Mouse (Mus musculus) ovary, adult 18-20 months (tissue): Measurements from ENCODE around the gene Apobec3.
A peak's percentile ranks its signal among the peaks of the same experiment; 100 is the strongest.
"Not testable (repeated sequence)": the region's sequence is repeated elsewhere in the genome, so short reads cannot be mapped to it uniquely, and the experiment has no call there.

Experiments used
- DNase-seq: peaks from one replicate; pipeline ENCODE4 v3.0.0; 2022; ENCODE audit warnings: low spot score, mixed read lengths

The Apobec3 gene

DNA sequence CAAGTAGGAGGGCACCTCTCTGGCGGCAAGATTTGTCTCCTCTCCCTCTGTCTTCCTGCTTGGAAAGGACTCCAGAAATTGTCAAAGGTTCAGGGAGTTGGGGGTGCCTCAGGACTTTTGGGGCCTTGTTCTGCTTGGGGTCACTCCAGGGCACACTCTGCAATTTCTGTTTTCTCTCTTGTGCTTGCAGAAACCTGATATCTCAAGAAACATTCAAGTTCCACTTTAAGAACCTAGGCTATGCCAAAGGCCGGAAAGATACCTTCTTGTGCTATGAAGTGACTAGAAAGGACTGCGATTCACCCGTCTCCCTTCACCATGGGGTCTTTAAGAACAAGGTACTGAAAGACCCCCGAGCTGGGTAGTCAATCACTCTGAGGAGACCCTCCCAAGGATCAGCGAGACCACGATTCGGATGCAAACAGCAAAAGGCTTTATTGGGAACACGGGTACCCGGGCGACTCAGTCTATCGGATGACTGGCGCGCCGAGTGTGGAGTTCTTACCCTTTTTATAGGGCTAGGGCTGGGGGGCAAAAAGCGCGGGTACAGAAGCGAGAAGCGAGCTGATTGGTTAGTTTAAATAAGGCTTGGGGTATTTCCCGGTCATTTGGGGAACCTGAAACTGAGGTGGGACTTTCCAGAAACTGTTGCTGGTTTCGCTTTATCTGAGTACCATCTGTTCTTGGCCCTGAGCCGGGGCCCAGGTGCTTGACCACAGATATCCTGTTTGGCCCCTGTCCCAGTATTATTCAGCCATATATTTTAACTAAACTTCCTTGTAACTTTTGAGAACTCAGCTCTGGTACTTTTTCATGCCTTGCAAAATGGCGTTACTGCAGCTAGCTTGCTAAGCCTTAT is 4.0 kb downstream of the Apobec3 start:
- not testable (repeated sequence) for DNase-seq

GRCm38 (mm10) chr15:79896080-79896725 is 4.7 kb downstream of the Apobec3 start:
- DNase-seq = no peak

GRCm38 (mm10) chr15:79898988-79899387 is 7.5 kb downstream of the Apobec3 start:
- DNase-seq = no peak

GRCm38 (mm10) chr15:79899828-79900510 is 8.5 kb downstream of the Apobec3 start:
- DNase-seq = no peak

GRCm38 (mm10) chr15:79900751-79901150 is 9.3 kb downstream of the Apobec3 start:
- peak; percentile 26 for DNase-seq

- DNase-seq = no peak
These were observed 9.9 kb downstream of the Apobec3 start for GRCm38 (mm10) chr15:79901399-79901798.

DNA sequence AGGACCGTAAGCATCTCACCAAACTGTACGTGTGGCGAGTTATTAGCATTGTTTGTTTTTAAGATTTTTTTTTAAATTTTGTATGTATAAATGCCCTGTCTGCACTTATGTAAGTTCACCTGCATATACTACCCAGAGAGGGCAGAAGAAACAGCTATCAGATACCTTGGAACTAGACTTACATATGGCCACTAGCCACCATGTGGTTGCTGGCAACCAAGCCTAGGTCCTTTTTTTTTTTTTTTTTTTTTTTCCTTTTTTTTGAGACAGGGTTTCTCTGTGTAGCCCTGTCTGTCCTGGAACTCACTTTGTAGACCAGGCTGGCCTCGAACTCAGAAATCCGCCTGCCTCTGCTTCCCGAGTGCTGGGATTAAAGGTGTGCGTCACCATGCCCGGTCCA is 11.6 kb downstream of the Apobec3 start:
- DNase-seq = not testable (repeated sequence)

GRCm38 (mm10) chr15:79903963-79904362 is 12.5 kb downstream of the Apobec3 start:
- no peak for DNase-seq

DNA sequence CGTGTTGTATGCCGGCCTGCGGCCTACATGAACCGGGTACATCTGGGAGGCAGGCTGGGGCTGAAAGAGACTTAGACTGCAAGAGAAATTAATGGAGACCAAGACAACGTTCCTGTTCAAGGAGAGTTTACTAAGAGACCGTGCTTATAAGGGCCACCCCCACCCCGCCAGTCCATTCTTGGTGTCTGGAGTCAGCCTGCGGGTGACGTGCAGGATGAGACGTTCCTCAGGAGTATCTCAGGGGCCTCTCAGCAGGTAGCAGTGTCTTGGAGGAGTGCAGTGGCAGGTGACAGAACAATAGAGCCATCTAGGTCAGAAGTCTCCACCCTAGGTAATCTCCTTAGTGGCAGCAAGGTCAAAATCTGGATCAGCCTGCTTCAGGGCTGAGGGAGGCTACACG is 13.2 kb downstream of the Apobec3 start:
- DNase-seq = not testable (repeated sequence)

DNA sequence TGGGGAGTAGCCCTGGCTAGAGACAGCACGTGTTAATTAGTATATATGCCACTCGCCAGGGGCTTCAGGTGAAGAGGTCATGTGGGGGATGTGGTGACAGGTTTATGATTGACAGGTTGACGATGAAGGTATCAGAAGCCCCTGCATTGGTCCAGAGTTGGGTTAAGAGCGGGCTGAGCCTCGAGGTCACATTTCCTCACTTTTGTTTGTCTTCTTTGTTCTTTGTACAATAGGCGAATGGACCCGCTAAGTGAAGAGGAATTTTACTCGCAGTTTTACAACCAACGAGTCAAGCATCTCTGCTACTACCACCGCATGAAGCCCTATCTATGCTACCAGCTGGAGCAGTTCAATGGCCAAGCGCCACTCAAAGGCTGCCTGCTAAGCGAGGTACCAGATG is 13.8 kb downstream of the Apobec3 start:
- no peak for DNase-seq

- no peak for DNase-seq
These were observed 15.4 kb downstream of the Apobec3 start for GRCm38 (mm10) chr15:79906855-79907254.

DNA sequence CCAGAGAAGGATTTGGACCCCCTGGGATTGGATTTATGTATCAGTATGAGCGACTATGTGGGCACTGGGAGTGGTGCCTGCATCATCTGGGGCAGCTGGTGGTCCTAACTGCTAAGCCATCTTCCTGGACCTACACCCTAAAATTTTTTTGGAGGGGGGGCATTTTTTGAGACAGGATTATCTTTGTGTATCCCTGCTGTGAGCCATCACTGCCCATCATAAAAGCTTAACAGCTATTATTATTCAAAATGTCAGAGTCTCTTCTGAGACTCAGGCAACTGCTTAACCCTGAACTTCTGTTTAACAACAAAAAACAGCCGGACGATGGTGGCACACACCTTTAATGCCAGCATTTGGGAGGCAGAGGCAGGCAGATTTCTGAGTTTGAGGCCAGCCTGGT is 17.5 kb downstream of the Apobec3 start:
- not testable (repeated sequence) for DNase-seq

- not testable (repeated sequence) for DNase-seq
These were observed 19.4 kb downstream of the Apobec3 start for GRCm38 (mm10) chr15:79910812-79911211.

- no peak for DNase-seq
These were observed 19.9 kb downstream of the Apobec3 start for GRCm38 (mm10) chr15:79911339-79911738.

DNA sequence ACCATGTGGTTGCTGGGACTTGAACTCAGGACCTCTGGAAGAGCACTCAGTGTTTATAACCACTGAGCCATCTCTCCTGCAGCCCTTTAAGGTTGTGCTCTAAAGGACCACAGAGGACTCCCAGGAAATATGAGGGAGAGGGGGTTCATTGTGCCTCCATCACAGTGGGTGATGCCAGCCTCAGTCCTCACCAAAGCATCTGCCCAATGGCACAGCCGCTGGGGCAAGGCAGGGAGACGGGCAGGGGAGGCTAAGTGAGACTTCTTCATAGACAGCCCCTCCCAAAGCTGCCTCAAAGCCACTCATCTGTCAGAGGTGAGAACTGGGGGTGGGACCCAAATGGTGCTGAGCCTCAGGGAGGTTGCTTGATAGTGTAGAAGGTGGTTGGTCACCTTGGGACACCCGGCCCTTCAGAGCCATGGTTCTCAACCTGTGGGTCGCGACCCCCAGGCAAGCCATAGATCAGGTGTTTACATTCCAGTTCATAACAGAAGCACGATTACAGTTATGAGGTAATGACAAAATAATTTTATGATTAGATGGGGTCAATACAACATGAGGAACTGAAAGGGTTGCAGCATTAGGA is 22.4 kb downstream of the Apobec3 start:
- no peak for DNase-seq

DNA sequence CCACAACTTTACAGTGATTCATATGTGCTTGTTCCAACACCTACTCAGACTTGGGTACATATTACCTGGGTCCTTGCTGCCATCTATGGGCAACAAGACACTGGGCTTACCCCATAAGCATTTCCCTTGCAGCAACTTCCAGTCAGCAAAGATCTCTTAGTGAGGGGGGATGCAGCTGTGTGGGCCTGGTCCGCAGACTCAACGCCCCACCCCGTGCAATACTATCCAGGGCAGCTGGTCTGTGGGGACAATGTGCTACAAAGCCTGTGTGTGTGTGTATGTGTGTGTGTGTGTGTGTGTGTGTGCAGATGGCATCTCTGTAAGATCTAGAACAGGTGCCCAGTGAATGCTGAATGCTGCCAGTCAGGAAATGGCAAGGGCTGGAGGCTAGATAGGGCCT is 22.9 kb downstream of the Apobec3 start:
- DNase-seq = no peak

GRCm38 (mm10) chr15:79916150-79916549 is 24.7 kb downstream of the Apobec3 start:
- DNase-seq = no peak

GRCm38 (mm10) chr15:79917111-79917720 is 25.8 kb downstream of the Apobec3 start:
- no peak for DNase-seq

DNA sequence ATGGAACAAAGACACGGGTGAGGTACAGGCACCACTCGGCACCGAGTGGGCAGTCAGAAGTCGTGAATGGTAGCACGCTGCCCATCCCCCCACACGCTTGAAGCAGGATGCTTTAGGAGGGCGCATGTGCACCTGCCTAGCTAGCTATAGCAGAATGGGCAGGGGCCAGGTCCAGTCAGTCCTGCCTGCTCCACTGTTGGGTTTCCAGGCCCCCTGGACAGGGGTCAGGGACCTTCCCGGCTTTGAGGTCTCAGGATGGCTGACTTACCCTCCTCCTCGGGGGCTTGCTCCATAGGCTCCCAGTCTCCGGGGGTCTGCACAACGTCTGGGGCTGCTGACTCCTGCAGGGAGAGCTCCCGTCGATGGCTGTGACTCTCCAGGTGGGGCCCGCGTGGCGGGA is 27.0 kb downstream of the Apobec3 start:
- DNase-seq = no peak

- no peak for DNase-seq
These were observed 28.3 kb downstream of the Apobec3 start for GRCm38 (mm10) chr15:79919787-79920186.

DNA sequence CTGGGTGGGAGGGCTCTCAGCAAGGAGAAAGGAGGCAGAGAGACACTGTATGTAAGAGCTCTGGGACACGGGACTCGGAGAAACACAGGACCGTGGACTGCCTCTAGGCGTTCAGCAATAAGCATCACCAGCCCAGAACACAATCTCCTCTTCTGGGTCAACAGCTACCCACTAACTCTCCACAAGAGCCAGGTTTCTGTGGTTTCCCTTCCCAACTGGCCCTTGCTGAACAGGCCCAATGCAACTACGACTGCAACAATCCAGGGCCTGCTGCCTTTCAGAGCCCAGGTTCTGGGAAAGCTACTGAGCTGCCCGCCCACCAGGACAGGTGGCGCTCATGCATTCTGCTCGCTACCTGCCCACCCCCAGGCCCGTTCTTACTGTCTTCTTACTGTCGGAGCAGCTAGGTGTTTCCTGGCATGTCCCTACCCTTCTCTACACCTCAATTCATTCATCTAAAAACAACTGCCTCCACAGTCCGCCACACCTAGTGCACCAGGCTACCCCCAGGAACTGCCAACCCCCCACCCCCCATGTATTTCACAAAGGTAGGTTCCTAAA is 35.5 kb downstream of the Apobec3 start:
- DNase-seq = no peak
